Mouse (Mus musculus): ENCODE results near the gene Strip1. TPM values are rescaled to one million over a fixed set of nuclear protein-coding genes. Genes with fewer than 3 reads are reported as not detected.

Gene Strip1
- total RNA-seq, 2 experiments from 2014 or later: 79.0 to 85.0 TPM

DNA sequence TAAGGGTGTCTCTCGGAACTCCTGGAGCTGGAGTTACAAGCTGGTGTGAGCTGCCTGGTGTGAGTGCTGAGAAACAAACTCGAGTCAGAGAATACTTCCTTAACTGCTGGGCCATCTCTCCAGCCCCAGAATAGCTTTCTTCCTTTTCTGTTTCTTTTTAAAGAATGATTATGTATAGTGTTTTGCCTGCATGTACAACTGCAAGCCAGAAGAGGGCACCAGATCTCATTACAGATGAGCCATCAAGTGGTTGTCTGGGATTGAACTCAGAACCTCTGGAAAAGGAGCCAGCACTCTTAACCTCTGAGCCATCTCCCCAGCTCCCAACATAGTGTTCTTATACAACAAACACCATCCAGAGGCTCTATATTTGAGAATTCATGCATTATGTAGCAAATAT lies 60.3 kb downstream of the Strip1 start:
- no peak for DNase-seq (ENCODE audit: extremely low spot score in 1 of 2, low spot score in 2 of 2)
- intact Hi-C loops (cut with DNase I): no loop called here

GRCm38 (mm10) chr3:107568721-107569120 lies 62.8 kb downstream of the Strip1 start:
- DNase-seq (ENCODE audit: extremely low spot score in 1 of 2, low spot score in 2 of 2): no peak
- intact Hi-C loops (cut with DNase I): no loop called here

DNA sequence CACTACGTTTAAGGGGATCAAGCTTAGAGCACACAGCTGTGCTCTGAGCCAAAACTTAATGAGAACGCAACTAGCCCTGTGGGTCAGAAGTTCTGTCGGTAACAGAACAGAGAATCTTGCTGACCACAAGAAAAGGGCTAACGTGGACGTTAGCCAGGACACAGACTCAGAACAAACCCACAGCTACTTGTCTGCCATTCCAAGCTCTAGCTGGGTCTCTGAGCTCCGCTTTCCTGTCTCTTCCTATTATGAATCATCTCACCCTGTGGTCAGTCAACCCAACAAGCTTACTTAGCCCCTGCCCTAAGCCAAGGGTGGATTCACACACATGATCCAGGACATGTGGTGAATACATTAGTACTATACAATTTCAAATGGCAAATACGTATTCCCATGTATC lies 63.7 kb downstream of the Strip1 start:
- DNase-seq (ENCODE audit: extremely low spot score in 1 of 2, low spot score in 2 of 2): no peak
- intact Hi-C loops (cut with DNase I): no loop called here

GRCm38 (mm10) chr3:107565331-107565730 lies 66.2 kb downstream of the Strip1 start:
- intact Hi-C loops (cut with DNase I): no loop called here
- DNase-seq (ENCODE audit: extremely low spot score in 1 of 2, low spot score in 2 of 2): no peak

DNA sequence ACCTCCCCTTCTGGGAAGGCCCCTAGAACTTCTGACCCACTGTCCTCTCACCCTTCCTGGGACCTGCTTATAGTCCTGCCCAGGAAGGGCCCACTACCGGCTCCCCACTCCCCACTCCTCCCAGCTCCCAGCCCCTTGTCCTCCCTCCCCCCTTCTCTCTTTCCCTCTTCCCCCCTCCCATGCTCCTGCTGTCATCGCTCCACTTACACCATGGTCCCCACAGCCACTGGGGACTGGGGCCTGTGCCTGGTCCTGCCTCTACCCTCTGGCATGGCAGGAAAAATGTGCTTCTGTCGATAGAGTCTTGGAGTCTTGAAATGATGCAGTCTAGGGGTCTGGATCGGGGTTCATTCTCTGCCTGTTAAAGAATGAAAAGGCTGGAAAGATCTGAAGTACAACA lies 67.6 kb downstream of the Strip1 start:
- intact Hi-C loops (cut with DNase I): no loop called here

GRCm38 (mm10) chr3:107562591-107562990 lies 68.9 kb downstream of the Strip1 start:
- intact Hi-C loops (cut with DNase I): no loop called here
- DNase-seq (ENCODE audit: extremely low spot score in 1 of 2, low spot score in 2 of 2): no peak

More for the DNA sequence above, 67.6 kb downstream of the Strip1 start:
- no peak for DNase-seq (ENCODE audit: extremely low spot score in 1 of 2, low spot score in 2 of 2)

Other genes with a start within 250 kb of the Strip1 start
- gene Kcnc4, start 172.1 kb downstream of the Strip1 start, total RNA-seq (2021): 10 to 100 TPM; 57.3 to 58.5 TPM
- gene Slc6a17, start 113.7 kb downstream of the Strip1 start, total RNA-seq (2021): 100 to 1,000 TPM; 258 to 262 TPM
- gene Ubl4b, start 76.6 kb downstream of the Strip1 start, total RNA-seq (2021): not detected
- gene Alx3, start 36.7 kb downstream of the Strip1 start, total RNA-seq (2021): 1 to 10 TPM in 1 of 2 experiments, under 1 TPM in 1; 0.71 to 1.3 TPM
- gene Gm10961, start 372 bp downstream of the Strip1 start, total RNA-seq (2021): not detected
- 100 to 1,000 TPM; 246 to 267 TPM for gene Ahcyl1, start 64.9 kb upstream of the Strip1 start, total RNA-seq (2021)
- 1 to 10 TPM; 7.5 to 8.3 TPM for gene Csf1, start 128.8 kb upstream of the Strip1 start, total RNA-seq (2021)
- gene Eps8l3, start 245.5 kb upstream of the Strip1 start, total RNA-seq (2021): not detected